Mouse (Mus musculus): ENCODE measurements at regions not wholly inside any gene's neighbourhood (a gene's known extent, or its start where the extent isn't known, plus 50 kb on each side); places are given as distances from the start of the nearest gene placed in this dataset.

- no peak for DNase-seq
Observed at GRCm38 (mm10) chr9:80683030-80683692, 217.9 kb upstream of the Impg1 start.

DNA sequence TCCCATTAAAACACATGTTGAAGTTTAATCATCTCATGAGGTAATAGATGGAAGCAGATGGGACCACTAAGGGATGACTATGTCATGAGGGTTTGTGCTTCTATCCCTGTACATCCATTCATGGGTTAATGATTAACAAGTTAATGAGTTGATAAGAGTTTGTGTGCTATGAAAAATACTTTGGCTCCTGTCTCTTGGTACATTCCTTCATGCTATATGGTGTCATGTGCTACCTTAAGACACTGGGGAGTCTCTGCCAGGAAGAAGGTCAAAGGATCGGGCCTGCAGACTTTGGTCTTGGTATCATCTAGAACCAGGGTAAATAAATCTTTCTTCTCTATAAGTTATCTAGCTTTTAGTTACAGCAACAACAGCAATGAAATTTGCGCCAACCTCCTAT lies 216.4 kb upstream of the Impg1 start:
- no peak for DNase-seq

- DNase-seq = no peak
Observed at GRCm38 (mm10) chr9:80671483-80671882, 206.2 kb upstream of the Impg1 start.

- no peak for DNase-seq
Observed at GRCm38 (mm10) chr9:80668575-80669248, 203.4 kb upstream of the Impg1 start.

- no peak for DNase-seq
Observed at GRCm38 (mm10) chr9:80658755-80659154, 193.5 kb upstream of the Impg1 start.

GRCm38 (mm10) chr9:80615114-80615513 lies 149.8 kb upstream of the Impg1 start:
- DNase-seq = no peak

DNA sequence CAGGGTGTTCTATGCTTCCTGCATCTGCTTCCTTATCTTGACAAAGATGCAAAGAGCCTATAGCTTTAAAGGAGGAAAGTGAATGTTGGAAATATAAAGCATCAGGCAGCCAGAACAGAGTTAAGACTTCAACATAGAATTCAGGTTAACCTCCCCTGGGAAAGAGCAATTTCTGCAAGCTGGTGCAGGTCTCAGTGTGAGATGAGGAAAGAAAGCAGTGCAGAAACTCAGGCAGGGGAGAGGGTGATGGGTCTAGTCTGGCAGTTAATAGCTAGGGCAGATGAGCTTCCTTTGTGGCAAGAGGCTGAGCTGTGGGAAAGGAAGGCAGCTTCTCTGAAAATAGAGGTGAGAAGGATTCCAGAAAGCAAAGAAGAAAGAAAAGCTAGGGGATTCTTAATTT lies 134.7 kb upstream of the Impg1 start:
- no peak for DNase-seq

DNA sequence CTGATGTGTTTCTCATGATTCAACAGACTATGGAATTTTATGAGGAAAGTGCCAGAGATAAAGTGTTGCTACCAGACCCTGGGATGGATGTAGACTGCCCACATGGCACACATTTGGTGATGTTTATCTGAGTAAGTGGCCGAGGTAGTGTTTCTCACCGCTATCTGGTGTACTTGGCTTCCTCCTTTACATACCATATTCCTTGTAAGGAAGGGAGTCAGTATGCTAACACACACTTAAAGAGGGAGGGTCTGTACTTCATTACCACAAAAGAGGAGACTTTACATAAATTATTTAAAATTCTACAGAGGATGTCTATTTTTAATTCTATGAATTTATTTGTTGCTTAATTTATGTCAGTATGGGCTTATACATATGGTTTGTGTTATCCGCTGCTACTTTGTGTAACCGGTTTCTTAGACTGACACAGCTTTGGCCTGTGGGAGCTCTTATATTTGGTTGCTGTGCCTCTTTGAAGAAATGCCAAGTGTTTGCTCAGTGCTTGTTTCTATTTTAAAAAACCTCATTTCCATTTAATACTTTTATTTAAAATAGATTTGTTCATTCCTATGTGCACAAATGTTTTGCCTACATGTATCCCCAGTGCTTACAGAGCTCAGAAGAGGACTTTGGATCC lies 100.2 kb upstream of the Impg1 start:
- DNase-seq = no peak

DNA sequence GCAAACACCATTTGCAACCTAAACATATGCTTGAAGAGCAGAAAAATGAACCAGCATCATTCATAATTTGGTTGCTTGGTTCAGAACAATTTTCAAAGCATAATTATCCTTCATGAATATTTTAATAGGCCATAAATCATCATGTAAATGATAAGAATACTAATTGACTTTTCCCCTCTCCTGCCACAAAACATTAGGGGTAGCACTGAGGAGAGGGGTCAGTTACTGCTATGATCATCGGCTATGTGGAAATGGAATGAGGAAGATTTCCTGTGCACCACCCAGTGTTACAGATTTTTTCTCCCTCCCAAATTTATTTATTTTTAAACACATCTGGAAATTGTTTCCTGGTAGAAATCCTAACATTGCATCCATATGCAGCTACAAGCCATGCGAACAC lies 98.4 kb upstream of the Impg1 start:
- no peak for DNase-seq

DNA sequence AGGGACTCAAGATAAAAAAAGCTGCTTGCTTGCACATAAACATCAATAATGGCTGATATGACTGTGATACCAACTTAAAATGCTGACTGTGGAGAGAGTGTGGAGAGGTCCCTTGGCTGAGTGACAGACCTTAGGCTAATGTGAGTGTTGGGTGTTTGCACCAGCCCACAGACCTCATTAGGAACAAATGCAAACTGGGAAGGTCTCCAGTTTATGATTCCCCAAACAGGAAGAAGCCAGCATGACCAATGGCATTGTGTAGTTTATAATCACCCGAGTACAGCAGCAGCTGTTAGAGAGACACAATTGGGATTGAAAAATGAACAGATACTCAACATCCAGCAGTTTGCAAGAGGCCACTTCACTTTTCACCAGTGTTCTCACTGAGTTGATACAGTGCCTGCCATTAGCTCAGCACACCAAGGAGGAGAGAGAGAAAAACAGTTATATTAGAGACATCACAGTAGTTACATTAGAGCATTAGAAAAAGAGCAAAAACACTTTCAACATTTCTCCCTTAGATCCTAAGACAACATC lies 90.3 kb upstream of the Impg1 start:
- no peak for DNase-seq
